Mouse (Mus musculus) liver, embryonic 12.5 days (tissue): Measurements from ENCODE around the gene Selenoo. TPM values are rescaled to one million over a fixed set of nuclear protein-coding genes. Genes with fewer than 3 reads are reported as not detected.

ENCODE experiments used
- ATAC-seq: fragments of 200-750 bp; cut with Nextera tagmentation; 2 replicates; pipeline ENCODE4 v1.8.0; 2017; ENCODE audit warnings: moderate number of reproducible peaks, mild to moderate bottlenecking, moderate library complexity
- H3K27ac ChIP-seq: fragments of 300-500 bp; sonication (generic); 2 replicates; pipeline ENCODE4 v1.5.1; 2016; ENCODE audit warnings: mild to moderate bottlenecking
- H3K27me3 ChIP-seq: fragments of 300-500 bp; sonication (generic); replicated peaks from 2 replicates; pipeline ENCODE4 v1.6.1; 2016; ENCODE audit warnings: mild to moderate bottlenecking, moderate library complexity
- H3K36me3 ChIP-seq: fragments of 300-500 bp; sonication (generic); 2 replicates; pipeline ENCODE4 v1.6.1; 2016; ENCODE audit warnings: mild to moderate bottlenecking, moderate library complexity
- H3K4me1 ChIP-seq: fragments of 300-500 bp; sonication (generic); 2 replicates; pipeline ENCODE4 v1.6.1; 2016
- H3K4me2 ChIP-seq: fragments of 300-500 bp; sonication (generic); 2 replicates; pipeline ENCODE4 v1.6.1; 2016; ENCODE audit warnings: mild to moderate bottlenecking, moderate library complexity
- H3K4me3 ChIP-seq: fragments of 300-500 bp; sonication (generic); 2 replicates; pipeline ENCODE4 v1.5.1; 2016; ENCODE audit warnings: mild to moderate bottlenecking, moderate library complexity
- H3K9ac ChIP-seq: fragments of 300-500 bp; sonication (generic); 2 replicates; pipeline ENCODE4 v1.6.1; 2016; ENCODE audit warnings: mild to moderate bottlenecking, moderate library complexity
- H3K9me3 ChIP-seq: fragments of 300-500 bp; sonication (generic); replicated peaks from 2 replicates; pipeline ENCODE4 v1.6.1; 2016; ENCODE audit warnings: mild to moderate bottlenecking, moderate library complexity
- WGBS: fragments of 180-500 bp; shearing (Covaris S2); methylation state at CpG from one replicate; pipeline ENCODE4 v1.1.7; 2016; ENCODE audit not compliant: insufficient replicate concordance; 5-methylcytosine and 5-hydroxymethylcytosine counted together
- polyA plus RNA-seq: library from polyadenylated mRNA; unstranded; fragments of >200 nt; fragmentation: Nextera tagmentation; extraction: Ambion mirVana; gene quantifications from 2 replicates; pipeline ENCODE4 v1.2.1, GENCODE M21; 2016

The Selenoo gene
- polyA plus RNA-seq, 1 experiment from 2014 or later, result 12.8 TPM

GRCm38 (mm10) chr15:89146537-89146936 lies 57.7 kb downstream of the Selenoo start:
- H3K9ac ChIP-seq, result 0 out of 2 replicates have a peak overlapping the region, but pooled peaks have one; percentile 2
- peaks cover 95% of the 10 kb centered on the region for H3K27me3 ChIP-seq
- no peaks in the 10 kb centered on the region for H3K9me3 ChIP-seq
- peak overlapping the region; percentile 50 for H3K4me2 ChIP-seq
- 0 out of 2 replicates have a peak, but pooled peaks have one; percentile 22 for ATAC-seq
- no peaks in the 10 kb centered on the region for H3K36me3 ChIP-seq
- peaks cover 22% of the 10 kb centered on the region for H3K4me1 ChIP-seq
- 5% methylated on average over 27 of the region's 27 CpGs for WGBS
- H3K27ac ChIP-seq, result no peak overlapping the region
- H3K4me3 ChIP-seq, result peak overlapping the region; percentile 18

DNA sequence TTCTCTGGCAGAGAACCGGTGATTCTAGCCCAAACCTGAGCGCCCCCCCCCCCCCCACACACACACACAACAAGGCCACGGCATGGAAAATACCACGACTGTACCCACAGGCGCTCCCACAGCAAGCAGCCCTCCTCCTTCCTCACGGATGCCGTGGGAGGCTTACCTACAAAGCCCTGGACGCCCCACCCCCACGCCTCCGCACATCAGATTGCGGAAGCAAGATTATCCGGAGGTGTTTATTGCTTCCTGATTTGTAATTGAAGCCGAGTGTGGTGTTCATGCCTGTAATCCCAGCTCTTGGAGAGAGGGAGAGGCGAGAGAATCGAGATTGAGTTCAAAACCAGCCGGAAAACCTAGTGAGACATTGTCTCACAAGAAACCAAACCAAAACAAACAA lies 58.1 kb downstream of the Selenoo start:
- no peaks in the 10 kb centered on the region for H3K36me3 ChIP-seq
- 0 out of 2 replicates have a peak overlapping the region, but pooled peaks have one; percentile 2 for H3K9ac ChIP-seq
- no peaks in the 10 kb centered on the region for H3K9me3 ChIP-seq
- 0 out of 2 replicates have a peak overlapping the region, but pooled peaks have one; percentile 18 for H3K4me3 ChIP-seq
- 8% methylated on average over 15 of the region's 16 CpGs for WGBS
- H3K4me1 ChIP-seq, result peaks cover 22% of the 10 kb centered on the region
- no peak for ATAC-seq
- peak overlapping the region; percentile 50 for H3K4me2 ChIP-seq
- H3K27me3 ChIP-seq, result peaks cover 91% of the 10 kb centered on the region
- no peak overlapping the region for H3K27ac ChIP-seq

DNA sequence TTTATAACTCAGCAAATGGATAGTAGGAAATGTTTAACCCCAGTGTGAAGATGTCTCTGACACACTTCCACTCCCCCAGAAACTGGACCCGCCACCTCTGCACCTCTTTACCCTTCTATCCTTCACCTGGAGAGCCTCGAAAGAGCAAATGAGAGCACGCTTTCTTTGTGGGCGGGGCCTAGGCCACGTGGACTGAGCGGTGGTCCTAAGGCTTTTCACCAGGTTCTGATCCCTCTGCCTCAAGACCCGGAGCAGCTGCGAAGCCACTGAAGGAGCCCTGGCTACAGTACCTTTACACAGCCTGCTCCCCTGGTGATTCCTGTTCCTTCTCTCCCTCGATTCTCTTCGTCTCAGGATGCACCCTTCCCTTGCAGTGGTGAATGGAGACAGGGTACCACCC lies 58.6 kb downstream of the Selenoo start:
- no peak for ATAC-seq
- Histone ChIP-seq H3K9ac (no peak overlapping the region), H3K4me2 (no peak overlapping the region), H3K27me3 (peaks cover 91% of the 10 kb centered on the region), H3K9me3 (no peaks in the 10 kb centered on the region), H3K4me3 (no peak overlapping the region), H3K4me1 (peaks cover 22% of the 10 kb centered on the region), H3K36me3 (no peaks in the 10 kb centered on the region), H3K27ac (no peak overlapping the region)
- 21% methylated on average over 10 of the region's 10 CpGs for WGBS

DNA sequence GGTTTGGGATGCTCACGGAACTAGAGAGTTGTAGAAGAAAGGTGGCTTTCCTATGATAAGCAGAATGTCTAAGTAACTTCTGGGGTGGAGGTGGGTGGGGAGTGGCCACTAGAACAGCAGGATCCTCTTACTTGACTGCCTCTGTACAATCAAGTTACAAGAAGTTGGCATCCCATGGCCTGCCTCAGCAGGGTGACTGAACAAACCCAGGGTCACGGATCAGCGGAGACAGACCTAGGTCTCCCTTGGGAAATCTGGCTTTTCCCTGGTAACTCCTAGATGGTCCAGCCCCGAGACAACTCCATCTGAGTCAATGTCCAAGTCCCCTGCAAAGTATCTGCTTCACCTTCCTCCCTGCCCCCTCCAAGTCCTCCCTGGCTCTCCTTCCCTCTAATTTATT lies 59.0 kb downstream of the Selenoo start:
- Histone ChIP-seq H3K9ac (no peak overlapping the region), H3K36me3 (no peaks in the 10 kb centered on the region), H3K27me3 (peaks cover 86% of the 10 kb centered on the region), H3K27ac (no peak overlapping the region), H3K4me2 (no peak overlapping the region), H3K9me3 (no peaks in the 10 kb centered on the region), H3K4me1 (peaks cover 22% of the 10 kb centered on the region), H3K4me3 (no peak overlapping the region)
- ATAC-seq, result no peak
- 50% methylated on average over 4 of the region's 4 CpGs for WGBS

DNA sequence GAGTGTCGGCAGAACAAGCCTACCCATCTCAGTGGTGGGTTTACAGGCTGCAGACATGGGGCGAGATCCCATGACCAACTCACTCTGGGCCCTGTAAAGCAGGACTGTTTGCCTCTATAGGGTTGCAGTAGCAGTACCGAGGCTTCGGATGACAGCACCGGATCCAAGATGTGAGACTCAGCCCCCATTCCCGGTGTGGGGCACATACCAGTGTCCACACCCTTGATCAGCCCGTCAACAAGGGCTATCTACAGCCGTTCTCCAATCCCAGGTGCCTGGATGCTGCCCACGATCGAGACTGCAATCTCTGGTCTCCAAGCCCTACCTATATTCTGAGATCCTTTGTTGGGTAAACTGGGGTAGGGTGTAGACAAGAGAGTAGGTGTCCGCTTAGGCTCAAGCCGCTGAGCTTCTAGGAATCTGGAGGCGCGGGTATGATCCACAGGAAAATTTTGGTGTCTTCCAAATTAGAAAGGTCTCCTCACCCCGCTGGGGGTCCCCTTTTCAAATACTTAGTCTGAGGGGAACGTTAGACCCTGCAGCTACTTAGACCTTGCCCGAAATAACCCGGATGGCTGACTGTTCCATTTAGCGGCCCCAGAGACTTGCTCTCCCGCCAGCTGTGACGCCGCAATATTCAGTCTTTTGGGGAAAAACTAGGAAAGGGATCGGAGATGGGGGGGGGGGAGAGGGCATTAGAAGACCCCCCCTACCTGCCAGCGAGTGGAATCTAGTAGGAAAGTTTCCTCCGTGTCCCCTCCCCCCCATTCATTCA lies 59.8 kb downstream of the Selenoo start:
- no peaks in the 10 kb centered on the region for H3K9me3 ChIP-seq
- H3K27me3 ChIP-seq, result peaks cover 78% of the 10 kb centered on the region
- peak overlapping the region; percentile 87 for H3K4me2 ChIP-seq
- H3K4me3 ChIP-seq, result peak overlapping the region; percentile 64
- peak overlapping the region; percentile 48; the same call in 1 of the 2 replicates for H3K9ac ChIP-seq
- 8% methylated on average over 25 of the region's 25 CpGs for WGBS
- no peaks in the 10 kb centered on the region; the same call in 1 of the 2 replicates for H3K36me3 ChIP-seq
- H3K27ac ChIP-seq, result no peak overlapping the region
- no peak for ATAC-seq
- peaks cover 22% of the 10 kb centered on the region for H3K4me1 ChIP-seq

DNA sequence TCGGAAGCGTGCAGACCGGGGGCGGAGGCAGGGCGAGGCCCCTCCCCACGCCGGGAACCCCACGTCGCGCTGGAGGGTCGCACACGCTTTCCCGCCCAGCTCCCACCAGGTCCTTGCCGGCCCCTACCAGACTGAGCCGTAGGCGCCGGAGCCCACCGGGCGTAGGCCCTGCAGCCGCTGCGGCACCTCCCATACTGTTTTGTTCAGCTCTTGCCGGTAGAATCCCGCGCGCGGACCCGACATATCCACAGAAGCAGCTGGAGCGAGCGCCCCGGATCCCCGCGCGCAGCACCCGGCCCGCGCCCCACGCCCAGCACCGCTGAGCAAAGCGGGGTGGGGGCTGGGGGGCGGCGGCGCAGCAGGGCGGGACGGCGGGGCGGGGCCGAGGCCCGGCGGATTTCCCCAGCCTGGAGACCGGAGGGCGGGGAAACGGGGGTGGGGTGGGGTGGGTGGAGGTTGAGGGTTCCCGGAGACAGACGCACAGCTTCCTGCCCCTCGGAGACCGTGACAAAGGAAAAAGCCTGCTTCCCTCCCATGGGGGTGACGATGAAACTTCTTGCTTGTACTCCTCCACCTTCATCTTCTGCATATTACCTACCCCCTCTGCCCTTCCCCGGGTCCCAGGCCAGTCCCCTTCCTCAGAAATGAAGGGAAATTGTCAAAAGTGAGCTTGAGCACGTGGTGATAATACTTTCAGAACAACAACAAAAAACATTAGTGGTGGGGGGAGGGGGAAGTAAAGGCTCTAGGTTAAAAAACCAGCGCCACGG lies 60.6 kb downstream of the Selenoo start, which contains the start of gene Mapk11:
TSS of gene Mapk11 (minus strand) at position 358 of the 770 bp plus-strand sequence.
- H3K27me3 ChIP-seq, result peaks cover 71% of the 10 kb centered on the region
- WGBS, result 1% methylated on average over 58 of the region's 61 CpGs
- peak within 1 kb of the TSS; percentile 48; the same call in 1 of the 2 replicates for H3K9ac ChIP-seq
- H3K27ac ChIP-seq, result no peak within 1 kb of the TSS
- ATAC-seq, result peak; percentile 45; the same call in 1 of the 2 replicates
- peaks cover 22% of the 10 kb centered on the region for H3K4me1 ChIP-seq
- peak within 1 kb of the TSS; percentile 64 for H3K4me3 ChIP-seq
- no peaks in the 10 kb centered on the region for H3K9me3 ChIP-seq
- peaks cover 2% of the 10 kb centered on the region; the same call in 1 of the 2 replicates for H3K36me3 ChIP-seq
- peak within 1 kb of the TSS; percentile 87 for H3K4me2 ChIP-seq

Other genes with a start within 250 kb of the Selenoo start
- gene Pim3, start 226.9 kb upstream of the Selenoo start, polyA plus RNA-seq, result 22.5 and 23.5 TPM in 2 replicates
- not detected in 2 replicates for gene Ttll8, start 134.7 kb upstream of the Selenoo start, polyA plus RNA-seq
- gene Mlc1, start 110.1 kb upstream of the Selenoo start, polyA plus RNA-seq, result not detected in 2 replicates
- not detected in 2 replicates for gene Mov10l1, start 106.2 kb upstream of the Selenoo start, polyA plus RNA-seq
- gene Panx2, start 29.4 kb upstream of the Selenoo start, polyA plus RNA-seq, result 0.04 TPM in 1 of 2 replicates, not detected in the other
- 18.4 and 22.9 TPM in 2 replicates for gene Trabd, start 14.0 kb upstream of the Selenoo start, polyA plus RNA-seq
- 11.8 and 12.7 TPM in 2 replicates for gene Tubgcp6, start 34.0 kb downstream of the Selenoo start, polyA plus RNA-seq
- 12.8 and 15.3 TPM in 2 replicates for gene Hdac10, start 39.6 kb downstream of the Selenoo start, polyA plus RNA-seq
- 2.3 and 2.7 TPM in 2 replicates for gene Mapk12, start 51.6 kb downstream of the Selenoo start, polyA plus RNA-seq
- gene Mapk11, start 60.5 kb downstream of the Selenoo start, polyA plus RNA-seq, result 1.8 TPM in 2 replicates
- 38.5 and 38.8 TPM in 2 replicates for gene Plxnb2, start 91.7 kb downstream of the Selenoo start, polyA plus RNA-seq
- gene Dennd6b, start 107.4 kb downstream of the Selenoo start, polyA plus RNA-seq, result 5.3 and 5.5 TPM in 2 replicates
- gene Ppp6r2, start 122.5 kb downstream of the Selenoo start, polyA plus RNA-seq, result 21.4 and 23.9 TPM in 2 replicates
- gene Sbf1, start 226.2 kb downstream of the Selenoo start, polyA plus RNA-seq, result 32.5 and 34.1 TPM in 2 replicates
- 3.3 TPM in 2 replicates for gene Adm2, start 233.6 kb downstream of the Selenoo start, polyA plus RNA-seq
- gene Miox, start 245.3 kb downstream of the Selenoo start, polyA plus RNA-seq, result 2.4 and 3.7 TPM in 2 replicates